Mouse (Mus musculus): Measurements from ENCODE around the gene Olfr872. TPM values are rescaled to one million over a fixed set of nuclear protein-coding genes. Genes with fewer than 3 reads are reported as not detected.
"Not testable (repeated sequence)": the region's sequence is repeated elsewhere in the genome, so short reads cannot be mapped to it uniquely, and the experiment has no call there.

Olfr872 gene
- total RNA-seq (2021): not detected
- long read RNA-seq, experiment 1: 0 reads
- long read RNA-seq, experiment 2: 0 reads

DNA sequence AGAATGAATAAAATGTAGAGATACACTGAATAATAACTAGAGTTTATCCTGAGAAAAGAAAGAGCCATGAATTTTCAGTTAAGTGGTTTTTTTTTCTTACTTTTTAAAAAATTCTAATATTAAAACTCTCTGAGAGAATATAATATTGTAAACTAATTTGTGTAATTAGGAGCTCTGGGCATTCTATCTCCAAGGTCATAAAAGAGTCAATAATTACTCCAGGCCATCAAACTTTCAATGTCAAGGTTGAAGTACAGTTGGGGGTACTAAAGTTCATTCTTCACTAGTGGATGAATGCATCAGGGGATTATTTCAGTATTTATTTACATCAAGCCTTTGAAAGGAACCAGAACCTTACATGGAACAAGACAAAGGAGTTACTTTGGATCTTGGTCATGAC lies at the start of gene Olfr872:
Gene Olfr872 (plus strand): TSS at position 301 of the 400 bp plus-strand sequence.
- DNase-seq (ENCODE audit: low spot score in 2 of 2): no peak

DNA sequence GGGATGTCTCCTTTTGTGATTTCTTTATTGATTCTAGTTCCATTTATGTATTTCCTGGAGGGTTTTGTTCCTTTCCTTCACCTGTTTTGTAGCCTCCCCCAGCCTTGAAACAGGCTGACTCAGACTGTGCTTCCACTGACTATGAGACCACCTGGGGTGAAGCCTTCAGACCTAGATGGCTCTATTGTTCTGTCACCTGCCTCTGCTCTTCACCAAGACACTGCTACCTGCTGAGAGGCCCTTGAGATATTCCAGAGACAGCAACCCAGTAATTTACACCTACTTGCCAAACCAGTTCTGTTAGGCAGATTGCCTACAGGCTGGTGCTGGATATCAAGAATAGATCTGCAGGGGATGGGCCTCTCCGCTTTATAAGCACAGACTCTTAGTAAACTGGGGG lies 34.8 kb upstream of the Olfr872 start:
- no peak for DNase-seq (ENCODE audit: low spot score in 2 of 2)

DNA sequence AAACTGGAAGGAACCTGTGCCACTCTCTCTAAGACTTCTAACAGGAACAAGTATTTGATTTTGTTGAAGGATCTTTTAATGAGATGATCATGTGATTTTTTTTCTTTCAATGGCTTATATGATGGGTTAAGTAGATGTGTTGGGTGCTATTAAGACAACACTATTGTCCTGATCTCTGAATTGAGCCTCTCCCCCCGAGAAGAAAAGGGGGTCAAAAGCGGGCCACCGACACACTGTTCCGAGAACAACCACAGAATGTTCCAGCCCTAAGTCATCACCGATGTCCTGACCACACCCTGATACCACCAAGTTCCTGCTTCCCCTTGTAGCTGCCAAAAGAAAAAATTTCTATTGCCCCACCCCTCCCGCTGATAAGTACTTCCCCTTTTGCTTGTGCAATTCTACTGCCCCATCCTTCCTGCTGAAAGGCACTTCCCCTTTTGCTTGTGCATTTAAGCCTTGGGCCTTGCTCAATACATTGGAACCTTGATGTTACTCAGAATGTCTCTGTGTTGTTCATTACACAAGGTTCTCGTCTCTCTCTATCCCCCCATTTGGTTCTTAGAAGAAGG lies 33.4 kb upstream of the Olfr872 start:
- not testable (repeated sequence) for DNase-seq (ENCODE audit: low spot score in 2 of 2)

DNA sequence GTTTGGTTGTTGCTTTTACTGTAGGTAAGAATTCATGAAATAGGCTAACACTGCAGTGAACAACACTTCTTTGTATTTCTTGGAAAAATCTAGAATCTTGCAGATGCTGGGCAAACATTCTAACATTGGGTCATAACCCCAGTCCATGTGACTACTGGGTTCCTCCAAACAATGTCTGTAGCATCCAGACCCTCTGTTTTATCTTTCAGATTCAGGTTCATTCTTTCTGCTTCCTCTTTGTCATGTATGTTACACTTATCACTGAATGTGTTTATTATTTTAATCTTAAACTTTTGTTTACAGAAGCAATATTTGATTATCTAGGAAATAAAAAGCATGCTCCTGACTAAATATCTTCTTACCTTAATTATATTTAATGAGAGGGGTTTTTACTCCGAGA lies 26.1 kb upstream of the Olfr872 start:
- DNase-seq (ENCODE audit: low spot score in 2 of 2): no peak

DNA sequence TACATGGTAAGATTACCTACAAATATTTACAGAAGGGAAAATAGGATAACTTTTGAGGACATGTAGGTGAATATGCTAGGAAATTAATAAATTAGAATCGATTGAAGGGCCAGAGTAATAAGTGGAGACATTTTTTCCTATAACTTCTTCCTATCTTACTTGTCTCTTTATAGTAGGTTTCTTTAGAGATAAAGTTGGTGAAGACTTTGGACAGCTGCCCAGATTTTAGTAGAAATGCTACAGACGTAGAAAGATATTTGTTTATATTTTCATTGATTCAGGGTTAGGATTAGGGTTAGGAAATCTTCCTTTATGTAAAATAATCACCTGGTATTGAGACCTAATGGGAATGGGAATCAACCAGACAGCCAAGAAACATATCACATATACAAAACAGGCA lies 25.4 kb upstream of the Olfr872 start:
- no peak for DNase-seq (ENCODE audit: low spot score in 2 of 2)

DNA sequence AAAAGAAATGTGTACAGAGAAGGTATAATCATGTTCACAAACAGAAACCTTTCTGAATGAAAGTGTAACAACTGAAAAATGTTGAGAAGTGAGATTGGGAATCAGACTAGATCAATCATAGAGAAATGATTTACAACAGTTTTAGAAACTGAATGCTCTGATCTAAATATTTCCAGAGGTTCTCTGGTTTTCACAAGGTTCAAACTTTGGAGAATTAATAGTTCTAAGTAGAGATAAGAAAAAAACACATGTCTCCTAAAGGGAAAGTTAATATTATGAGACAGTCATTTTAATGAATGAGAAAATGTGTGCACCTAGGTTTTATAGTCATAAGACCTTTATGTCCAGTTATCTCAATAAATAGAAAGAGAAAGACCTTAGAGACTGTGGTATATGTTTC lies 25.0 kb upstream of the Olfr872 start, which contains the start of gene Olfr871:
Gene Olfr871 (plus strand): TSS at position 301 of the 400 bp plus-strand sequence.
- DNase-seq (ENCODE audit: low spot score in 2 of 2): no peak

DNA sequence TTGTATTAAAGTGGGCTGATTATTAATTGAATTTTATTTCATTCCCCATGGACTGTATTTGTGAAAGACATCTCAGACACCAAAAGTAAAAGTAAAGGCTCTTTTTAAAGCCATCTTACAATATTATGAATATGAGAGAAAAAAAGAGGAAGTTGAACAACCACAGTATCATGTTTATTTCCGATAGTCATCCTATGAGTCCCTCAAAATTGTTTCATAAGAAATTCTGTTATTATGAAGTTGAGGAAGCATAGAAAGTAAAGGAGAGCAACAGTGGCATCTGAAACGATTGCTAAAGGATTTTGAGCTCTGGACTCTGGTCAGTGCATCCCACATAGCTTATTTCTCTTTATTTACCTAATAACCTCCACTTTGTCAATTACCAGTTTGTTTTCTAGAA lies 459 bp downstream of the Olfr872 start:
- no peak for DNase-seq (ENCODE audit: low spot score in 2 of 2)

DNA sequence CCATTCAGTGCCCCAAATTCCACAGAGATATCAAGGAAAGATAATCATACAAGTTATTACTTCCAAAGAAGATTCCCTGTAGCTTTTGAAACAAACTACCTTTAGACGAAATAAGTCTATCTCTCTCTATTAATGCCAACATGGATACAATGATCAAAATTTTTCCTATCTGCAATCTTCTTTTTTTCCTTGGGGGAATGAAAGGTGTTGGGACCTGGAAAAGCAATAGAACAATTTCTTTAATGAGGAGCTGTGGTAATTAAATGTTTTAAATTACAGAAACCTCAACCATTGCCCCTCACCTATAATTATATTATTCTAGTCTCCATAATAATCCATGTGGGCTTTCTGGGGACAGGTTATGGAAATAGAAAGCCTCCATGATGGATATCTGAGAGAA lies 45.1 kb downstream of the Olfr872 start, which contains the start of gene Olfr39:
Gene Olfr39 (plus strand): TSS at position 301 of the 400 bp plus-strand sequence.
- no peak for DNase-seq (ENCODE audit: low spot score in 2 of 2)

DNA sequence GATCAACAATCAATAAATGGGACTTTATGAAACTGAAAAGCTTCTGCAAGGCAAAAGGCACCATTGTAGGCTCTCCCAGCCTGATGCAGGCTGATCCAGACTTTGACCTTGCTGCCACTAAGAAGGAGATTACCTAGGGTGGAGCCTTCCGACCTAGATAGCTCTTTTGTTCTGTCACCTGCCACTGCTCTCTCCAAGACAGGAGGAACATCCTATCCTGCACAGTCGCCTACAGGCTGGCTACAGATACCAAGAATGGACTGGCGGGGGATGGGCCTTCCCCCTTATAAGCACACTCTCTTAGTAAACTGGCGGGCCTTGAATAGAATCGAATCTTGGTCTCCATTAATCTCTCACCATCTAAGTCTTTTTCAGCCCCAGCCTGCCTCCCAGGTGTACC lies 58.6 kb downstream of the Olfr872 start:
- not testable (repeated sequence) for DNase-seq (ENCODE audit: low spot score in 2 of 2)

DNA sequence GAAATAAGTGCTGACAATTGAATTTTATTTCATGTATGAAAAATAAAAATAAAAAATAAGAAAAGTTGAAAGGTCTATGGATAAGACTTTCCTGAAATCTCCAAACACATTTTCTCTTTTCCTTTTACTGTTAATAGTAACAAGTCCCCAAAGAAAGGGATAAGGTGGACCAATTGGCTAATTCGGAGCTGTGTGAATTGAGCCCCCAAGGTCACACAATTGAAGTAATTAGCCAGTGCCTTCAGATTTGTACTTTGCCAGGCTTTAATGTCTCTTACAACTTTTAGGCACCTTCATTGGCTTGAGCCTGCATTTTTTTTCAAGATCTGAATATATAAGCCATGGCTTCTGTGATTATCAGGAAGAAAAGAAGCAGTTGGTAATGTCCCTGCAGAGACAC lies 61.3 kb downstream of the Olfr872 start, which contains the start of gene Olfr873:
Gene Olfr873 (plus strand): TSS at position 301 of the 400 bp plus-strand sequence.
- DNase-seq (ENCODE audit: low spot score in 2 of 2): no peak

Other genes starting within 250 kb of the Olfr872 start
- not detected for gene Olfr866, start 209.1 kb upstream of the Olfr872 start, total RNA-seq (2021)
- gene Olfr867, start 179.6 kb upstream of the Olfr872 start, total RNA-seq (2021): not detected
- gene Olfr868, start 138.5 kb upstream of the Olfr872 start, total RNA-seq (2021): not detected
- gene Olfr869, start 108.1 kb upstream of the Olfr872 start, total RNA-seq (2021): not detected
- gene Olfr870, start 63.1 kb upstream of the Olfr872 start, total RNA-seq (2021): not detected
- not detected for gene Olfr871, start 24.9 kb upstream of the Olfr872 start, total RNA-seq (2021)
- gene Olfr39, start 45.2 kb downstream of the Olfr872 start, total RNA-seq (2021): not detected
- not detected for gene Olfr873, start 61.4 kb downstream of the Olfr872 start, total RNA-seq (2021)
- gene Olfr18, start 99.0 kb downstream of the Olfr872 start, total RNA-seq (2021): not detected
- 1 to 10 TPM; 8.8 to 9.9 TPM for gene Zfp560, start 148.1 kb downstream of the Olfr872 start, total RNA-seq (2021)
- gene Zfp26, start 223.0 kb downstream of the Olfr872 start, total RNA-seq (2021): 10 to 100 TPM; 25.3 to 26.2 TPM